Mouse (Mus musculus): ENCODE results near the gene Dgki.

Gene Dgki

DNA sequence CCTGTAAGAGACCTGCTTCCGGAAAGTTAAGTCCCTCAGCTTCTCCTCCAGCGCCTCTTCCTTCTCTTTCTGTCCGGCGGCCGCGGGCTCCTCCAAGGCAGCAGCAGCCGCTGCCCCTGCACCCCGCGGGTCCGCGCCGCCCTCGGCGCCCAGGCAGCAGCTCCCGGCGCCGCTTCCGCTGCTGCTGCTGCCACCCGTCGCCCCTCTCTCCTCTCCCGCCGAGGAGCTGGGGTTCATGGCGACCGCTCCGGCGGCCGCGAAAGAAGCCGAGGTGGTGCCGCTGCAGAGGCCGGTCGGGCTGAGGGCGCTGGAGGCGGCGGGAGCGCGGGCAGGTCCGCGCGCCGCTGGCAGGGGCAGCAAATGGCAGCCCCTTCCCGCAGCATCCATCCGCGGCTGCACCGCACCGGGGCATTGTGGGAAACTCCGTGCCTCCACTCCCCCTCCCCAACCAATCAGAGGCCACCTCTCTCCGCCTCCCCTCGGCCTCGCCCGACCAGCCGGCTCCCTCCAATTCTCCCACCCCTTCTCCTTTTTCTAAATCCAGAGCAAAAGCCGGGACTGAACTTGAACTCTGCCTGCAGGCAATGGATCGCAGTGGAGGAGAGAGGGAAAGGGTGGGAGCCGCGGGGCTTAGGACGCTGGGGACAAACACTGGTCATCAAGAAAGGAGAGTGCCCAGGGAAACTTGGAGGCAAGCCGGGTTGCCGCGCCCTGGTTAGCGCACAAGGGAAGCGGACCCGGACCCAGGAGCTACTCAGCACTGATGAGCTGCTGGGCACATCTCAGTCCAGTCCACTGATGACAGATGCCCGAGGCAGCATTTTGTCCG is at the start of gene Dgki:
Gene Dgki (minus strand): TSS at position 623 of the 829 bp plus-strand sequence.
- DNase-seq (ENCODE audit: low spot score), result peak; percentile 21

- DNase-seq (ENCODE audit: low spot score), result no peak
These were observed 47.6 kb upstream of the Dgki start for GRCm38 (mm10) chr6:37347606-37348005.

GRCm38 (mm10) chr6:37338055-37338454 is 38.1 kb upstream of the Dgki start:
- DNase-seq (ENCODE audit: low spot score), result no peak

GRCm38 (mm10) chr6:37336831-37337260 is 36.9 kb upstream of the Dgki start:
- DNase-seq (ENCODE audit: low spot score), result no peak

DNA sequence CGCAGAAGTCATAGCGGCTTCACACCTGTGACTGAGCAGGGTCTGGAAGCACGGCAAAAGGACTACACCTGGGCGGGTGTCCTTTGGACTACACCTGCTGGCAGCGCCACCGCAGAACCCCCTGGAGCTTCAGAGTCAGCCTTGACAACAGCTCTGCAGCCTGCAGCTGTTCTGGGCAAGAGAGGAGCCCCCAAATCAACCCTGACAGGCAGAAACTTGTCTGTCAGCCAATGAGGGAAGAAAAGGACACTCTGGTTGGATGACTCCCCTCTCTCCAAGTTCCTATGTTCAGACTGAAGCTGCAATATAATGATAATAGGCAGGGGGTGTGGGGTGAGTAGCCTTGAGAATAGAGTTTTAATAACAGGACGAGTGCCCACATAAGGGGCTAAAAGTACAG is 36.4 kb upstream of the Dgki start:
- no peak for DNase-seq (ENCODE audit: low spot score)

DNA sequence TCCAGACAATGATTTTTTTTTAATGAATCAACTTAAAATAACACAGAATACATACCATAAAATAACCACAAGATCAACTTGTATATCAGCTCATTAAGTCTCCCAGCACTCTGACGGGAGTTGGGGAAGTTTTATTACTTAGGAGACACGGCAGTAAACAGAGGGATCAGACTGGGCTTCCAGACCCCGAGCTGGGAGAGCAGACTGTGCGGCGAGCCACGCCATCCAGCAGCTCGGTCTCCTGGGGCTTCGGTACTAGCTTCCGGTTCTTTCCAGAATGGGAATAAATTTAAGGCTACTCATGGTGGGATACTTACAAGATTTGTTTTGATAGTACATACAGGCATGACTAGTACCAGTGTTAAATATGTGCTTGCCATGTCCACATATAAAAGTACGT is 32.9 kb upstream of the Dgki start:
- no peak for DNase-seq (ENCODE audit: low spot score)

DNA sequence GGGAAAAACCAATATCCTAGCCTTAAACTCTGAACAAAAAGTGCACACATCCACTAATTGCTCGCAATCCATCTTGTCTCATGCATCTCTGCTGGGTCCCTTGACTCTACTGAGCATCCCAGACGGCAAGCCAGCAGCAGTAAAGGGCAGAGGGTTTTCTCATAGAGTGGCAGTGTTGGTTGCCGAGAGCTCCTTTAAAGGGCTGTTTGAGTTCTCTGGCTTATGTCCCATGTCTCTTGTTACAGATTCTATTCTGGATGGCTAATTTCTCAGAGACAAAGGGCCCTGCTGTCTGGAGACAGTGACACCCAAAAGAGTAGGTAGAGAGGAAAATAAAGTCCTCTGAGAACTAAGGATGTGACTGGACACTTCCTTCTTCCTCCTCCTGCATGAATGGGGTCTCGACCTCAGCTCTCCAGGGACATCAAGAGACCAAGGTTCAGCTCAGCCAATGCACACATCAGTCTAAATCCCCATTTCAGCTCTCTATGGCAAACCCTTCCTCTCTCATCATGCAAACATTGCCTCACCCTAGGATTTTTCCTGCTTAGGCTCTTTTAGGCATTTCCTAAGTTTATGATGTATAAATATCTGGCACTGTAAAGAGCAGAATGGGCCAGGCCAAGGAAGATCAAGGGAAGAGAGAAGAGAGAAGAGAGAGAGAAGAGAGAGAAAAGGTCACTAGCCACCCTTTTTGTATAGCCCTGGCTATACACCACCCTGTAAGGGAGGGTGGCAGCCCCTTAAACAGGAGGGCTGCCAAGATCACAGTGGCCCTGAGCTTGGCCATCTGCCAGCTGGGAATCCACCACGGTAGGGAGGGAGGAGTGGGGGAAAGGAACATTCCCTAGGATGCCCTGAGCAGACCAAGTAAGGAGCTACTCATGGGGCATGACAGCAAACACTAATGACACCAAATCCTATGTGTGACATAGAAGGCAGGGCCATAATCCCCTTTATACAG is 30.2 kb upstream of the Dgki start:
- peak; percentile 42 for DNase-seq (ENCODE audit: low spot score)

DNA sequence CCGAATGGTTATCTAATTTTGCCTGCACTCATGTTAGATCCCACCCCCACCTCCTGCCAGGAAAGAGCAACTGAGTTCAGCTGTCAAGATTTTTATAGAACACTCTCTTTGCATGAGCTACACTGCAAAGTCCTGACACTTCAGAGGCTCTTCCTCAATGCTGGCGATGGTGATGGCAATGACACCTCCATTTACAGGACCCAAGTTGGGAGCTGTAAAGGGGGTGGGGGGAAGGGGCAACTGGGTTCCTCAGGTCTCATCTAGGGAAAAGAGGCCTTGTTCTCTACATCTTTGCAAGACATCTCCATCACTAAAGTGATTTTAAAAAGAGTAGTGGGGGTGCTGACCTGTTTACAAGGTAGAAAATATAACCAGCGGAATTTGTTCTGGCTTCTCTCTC is 29.4 kb upstream of the Dgki start:
- no peak for DNase-seq (ENCODE audit: low spot score)

DNA sequence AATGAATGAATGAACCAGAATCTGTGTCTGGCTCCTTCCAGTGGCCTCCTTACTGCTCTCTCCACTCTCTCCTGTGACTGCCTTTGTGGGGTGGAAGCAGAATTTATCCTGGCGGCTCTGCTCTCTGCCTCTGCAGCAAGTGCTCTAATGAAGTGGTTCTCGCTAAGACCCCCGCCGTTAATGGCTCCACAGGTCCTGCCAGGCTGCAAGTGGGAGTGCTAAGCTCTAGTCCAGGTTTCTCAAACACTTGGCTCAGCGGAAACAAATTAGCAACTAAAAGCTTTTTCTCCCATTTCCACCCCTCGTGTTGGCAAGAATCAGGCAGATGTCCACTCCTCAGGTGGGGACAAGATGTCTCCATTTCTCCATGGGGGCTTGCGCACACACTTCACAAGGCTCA is 28.7 kb upstream of the Dgki start:
- DNase-seq (ENCODE audit: low spot score), result no peak

DNA sequence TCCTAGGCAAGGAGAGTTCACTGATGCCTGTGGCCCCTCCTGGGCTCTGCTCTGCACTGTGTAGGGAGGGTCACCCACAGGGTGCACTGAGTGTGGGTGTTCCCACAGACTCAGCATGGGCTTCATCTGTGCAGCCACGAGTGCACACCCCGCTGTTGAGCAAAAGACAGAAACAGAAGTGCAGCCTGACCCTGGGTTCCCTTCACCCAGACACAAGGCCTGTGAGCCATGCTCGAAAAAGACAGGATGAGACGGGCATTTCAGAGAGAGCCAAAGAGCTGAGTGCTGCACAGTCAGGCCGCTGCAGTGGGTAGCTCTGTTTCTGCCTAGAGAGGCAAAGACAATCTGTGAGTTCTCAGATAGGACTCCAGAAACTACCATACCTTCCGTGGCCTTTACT is 27.5 kb upstream of the Dgki start:
- no peak for DNase-seq (ENCODE audit: low spot score)

- no peak for DNase-seq (ENCODE audit: low spot score)
These were observed 26.6 kb upstream of the Dgki start for GRCm38 (mm10) chr6:37326603-37326955.

DNA sequence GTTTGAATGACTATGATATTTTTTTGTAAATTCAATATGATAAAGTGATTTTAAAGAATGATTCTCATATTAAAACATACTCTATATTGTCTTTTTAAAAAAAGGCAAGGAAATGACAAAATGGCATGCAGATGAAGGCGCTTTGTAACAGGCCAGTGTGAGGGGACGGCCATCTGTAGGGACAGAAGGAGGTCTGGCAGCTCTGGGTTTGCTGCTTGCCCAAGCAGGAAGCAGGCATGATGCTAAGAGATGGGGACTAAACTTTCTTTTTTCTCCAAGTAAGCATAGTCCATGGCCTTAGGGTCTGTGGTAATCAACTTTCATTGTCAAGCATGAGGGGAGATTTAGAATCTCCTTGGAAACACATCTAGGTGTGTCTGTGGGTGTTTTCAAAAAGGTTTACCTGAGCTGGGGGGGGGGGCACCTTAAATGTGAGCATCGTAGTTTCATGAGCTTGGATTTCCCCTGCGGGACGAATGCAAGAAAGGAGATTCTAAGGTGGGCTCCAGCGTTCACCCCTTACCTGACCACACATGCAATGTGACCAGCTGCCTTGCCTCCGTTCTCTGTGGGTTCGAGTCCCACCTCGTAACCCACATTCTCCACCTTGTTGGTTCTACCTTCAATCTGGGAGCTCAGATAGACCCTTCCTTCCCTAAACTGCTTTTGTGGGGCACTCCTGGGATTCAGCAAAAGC is 26.1 kb upstream of the Dgki start:
- no peak for DNase-seq (ENCODE audit: low spot score)

DNA sequence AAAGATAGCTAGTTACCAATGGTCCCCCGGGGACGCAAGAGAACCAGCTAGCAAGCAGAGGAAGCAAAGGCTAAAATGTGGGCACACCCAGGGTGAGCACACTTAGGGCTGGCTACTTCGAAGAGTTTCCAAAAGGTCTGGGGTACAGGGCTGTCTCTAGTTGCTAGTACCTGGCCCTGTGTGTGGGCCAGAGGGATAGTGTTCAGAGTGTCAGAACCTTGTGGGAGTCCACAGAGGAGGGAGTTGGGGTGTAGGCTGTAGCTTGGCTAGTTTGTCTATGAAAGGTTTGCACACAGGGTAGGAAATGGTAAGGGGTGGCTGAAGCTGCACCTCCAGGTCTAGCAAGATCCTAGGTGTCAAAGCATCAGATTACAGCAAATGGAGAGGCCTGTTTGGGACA is 25.1 kb upstream of the Dgki start:
- DNase-seq (ENCODE audit: low spot score), result no peak

DNA sequence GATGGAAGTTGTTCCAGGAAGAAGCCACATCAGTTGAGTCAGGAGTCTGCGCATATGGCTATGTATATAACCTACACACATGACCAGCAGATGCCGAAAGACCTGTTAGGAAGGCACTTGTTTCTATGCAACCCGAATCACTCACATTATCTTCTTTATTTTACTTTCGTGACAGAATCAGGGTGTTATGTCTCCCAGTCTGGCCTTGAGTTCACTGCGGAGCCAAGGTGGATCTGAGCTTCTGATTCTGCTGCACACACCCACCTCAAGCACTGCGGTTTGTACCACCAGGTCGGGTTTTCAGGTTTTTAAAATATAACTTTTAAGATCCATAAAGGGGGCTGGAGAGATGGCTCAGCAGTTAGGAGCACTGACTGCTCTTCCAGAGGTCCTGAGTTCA is 22.7 kb upstream of the Dgki start:
- no peak for DNase-seq (ENCODE audit: low spot score)

DNA sequence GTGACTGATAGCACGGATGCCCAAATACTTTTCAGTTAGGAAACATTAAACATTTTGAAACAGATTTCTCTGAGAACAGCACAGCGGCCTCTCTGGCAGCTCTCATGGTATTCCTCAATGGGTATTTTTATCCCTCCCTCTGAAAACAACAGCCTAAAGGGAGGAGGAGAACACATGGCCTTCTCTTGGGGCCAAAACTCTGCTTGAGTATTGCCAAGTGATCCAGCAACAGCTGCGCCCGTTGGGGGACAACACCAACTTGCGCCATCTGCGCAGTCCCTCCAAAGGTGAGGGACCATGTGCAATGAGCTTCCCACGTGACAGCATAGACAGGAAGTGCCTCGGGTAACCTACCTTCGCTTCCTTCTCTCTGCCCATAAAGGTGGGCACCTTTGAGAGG is 22.1 kb upstream of the Dgki start:
- no peak for DNase-seq (ENCODE audit: low spot score)

DNA sequence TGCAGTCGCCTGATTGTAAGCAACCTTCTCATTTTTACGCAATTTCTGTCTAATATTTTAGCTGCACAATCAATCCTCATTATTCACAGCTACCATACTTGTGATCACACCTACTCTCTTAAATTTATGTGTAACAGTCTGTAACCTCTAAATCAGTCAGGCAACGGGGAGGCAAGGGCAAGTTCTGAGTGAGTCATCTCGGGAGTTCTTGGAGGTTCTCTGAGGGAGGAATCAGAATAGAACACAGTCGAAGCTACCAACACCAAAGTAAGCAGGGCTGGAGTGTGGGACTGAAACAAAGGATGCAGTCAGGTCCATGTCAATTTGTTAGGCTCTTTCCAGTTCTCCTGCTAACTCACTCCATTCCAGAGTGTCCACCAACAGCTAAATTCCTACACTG is 17.9 kb upstream of the Dgki start:
- DNase-seq (ENCODE audit: low spot score), result no peak

- DNase-seq (ENCODE audit: low spot score), result no peak
These were observed 15.5 kb upstream of the Dgki start for GRCm38 (mm10) chr6:37315440-37315839.

DNA sequence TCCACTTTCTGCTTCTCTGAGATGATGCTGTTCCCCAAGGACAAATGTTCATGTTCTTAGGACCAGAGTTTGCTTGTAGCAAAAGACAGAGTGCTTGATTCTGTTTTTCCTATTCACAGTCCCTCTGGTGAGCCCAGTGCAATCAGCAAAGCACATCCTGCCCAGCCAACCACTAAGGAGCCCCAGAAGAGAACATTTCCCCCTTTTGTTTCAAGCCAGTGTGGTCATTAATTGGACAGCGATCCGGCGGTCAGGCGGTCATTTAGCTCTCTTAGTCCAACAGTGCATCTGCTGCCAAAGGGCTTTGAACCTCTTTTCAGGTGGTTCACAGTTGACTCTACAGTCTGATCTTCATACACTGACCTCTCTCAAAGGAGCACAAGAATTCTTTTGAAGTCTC is 10.6 kb upstream of the Dgki start:
- DNase-seq (ENCODE audit: low spot score), result no peak

- no peak for DNase-seq (ENCODE audit: low spot score)
These were observed 6.6 kb upstream of the Dgki start for GRCm38 (mm10) chr6:37306616-37307015.

DNA sequence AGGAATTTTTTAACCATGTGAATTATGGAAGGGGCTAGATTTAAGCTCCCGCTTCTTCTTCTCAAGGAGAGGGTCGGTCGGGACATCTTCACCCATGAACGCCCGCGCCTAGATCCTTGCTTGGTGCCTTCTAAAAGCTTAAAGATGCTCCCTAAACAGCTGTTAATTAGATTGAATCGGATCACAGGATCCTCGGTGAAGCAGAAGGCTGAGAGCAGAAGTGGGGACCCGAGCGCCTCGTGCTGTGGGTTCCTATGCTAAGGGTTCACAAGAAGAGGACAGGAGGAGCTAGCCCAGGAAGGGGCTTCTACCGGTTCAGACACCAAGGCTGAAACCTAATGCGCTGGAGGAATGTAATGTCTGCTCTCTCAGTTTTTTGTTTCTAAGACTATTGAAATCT is 508 bp upstream of the Dgki start:
- no peak for DNase-seq (ENCODE audit: low spot score)

GRCm38 (mm10) chr6:37298982-37299381 is 1.0 kb downstream of the Dgki start:
- no peak for DNase-seq (ENCODE audit: low spot score)

DNA sequence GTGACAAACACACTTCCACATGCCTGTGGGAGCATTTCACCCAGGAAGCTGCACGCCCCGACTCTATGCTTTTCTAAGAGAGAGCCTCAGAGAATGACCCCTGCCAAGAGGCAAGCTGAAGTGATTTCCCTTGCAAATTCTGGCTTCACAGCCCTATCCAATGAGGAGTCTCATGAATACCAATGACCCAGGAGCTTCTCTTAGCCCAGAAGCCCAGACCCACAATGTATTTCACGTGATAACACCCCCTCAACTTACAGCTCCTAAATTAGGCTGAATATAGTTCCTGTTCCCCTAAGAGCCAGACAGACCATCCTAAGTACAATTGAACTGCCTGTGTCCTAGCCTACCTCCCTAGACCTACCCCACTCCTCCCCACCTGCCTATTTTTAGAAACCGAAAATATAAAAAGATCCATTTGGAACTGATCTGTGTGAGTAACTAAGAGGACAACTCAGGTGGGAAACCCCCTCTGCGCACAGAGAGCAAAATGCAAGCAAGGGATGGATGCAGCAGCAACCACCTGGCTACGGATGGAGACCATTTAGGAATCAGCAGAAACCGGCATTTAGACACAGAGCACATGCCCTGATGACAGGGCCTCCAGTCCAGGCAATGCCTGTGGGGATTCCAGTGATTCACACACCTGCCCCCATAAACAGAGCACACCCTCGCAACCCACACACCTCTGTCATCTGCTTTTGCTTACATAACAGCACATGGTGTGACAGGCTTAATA is 2.1 kb downstream of the Dgki start:
- DNase-seq (ENCODE audit: low spot score), result no peak
